22 mouse cellular contexts compared by ENCODE assay signal in genomic region chr13:91857427-91857826, GRCm38 (mm10). TPM values are rescaled to one million over a fixed set of nuclear protein-coding genes. Genes with fewer than 3 reads are reported as not detected.
A peak's percentile ranks its signal among the peaks of the same experiment; 100 is the strongest.
DNase-seq lines count a peak whose midpoint lies in the region; ATAC-seq and TF ChIP-seq lines count a peak whose summit lies in the region.
"Had no signal": no experiment of that assay in that cellular context is flagged by ENCODE, and none has a peak within 500 bp of the region (broad histone marks: within the 10 kb centered on the region; RNA-seq: fewer than 3 reads in every experiment).

No protein-coding gene starts in this region.

- ATAC-seq in CD4-positive, CD25-positive, alpha-beta regulatory T cell, adult 4 months, result no peak
- ATAC-seq in limb, embryonic 11.5 days (ENCODE audit: insufficient number of reproducible peaks, low FRiP score, low TSS enrichment, low read depth), result no peak
- ATAC-seq: liver, embryonic 12.5 days; midbrain, embryonic 13.5 days had no signal

- TF ChIP-seq EP300 in CH12.LX (IDR thresholded peaks at IDR 0.05; ENCODE audit: low read length), result no peak

- DNase-seq in CD4-positive, CD25-positive, alpha-beta regulatory T cell, adult 2 months (ENCODE audit: low read depth, low spot score), result peak; percentile 22
- peak; percentile 16 for DNase-seq in limb, embryonic 11.5 days (ENCODE audit: low spot score)
- no peak for DNase-seq in limb, embryonic 10.5 days (ENCODE audit: low spot score)
- DNase-seq in CH12.LX (ENCODE audit: extremely low read depth), result peak; percentile 11
- DNase-seq in T-cell, adult 2 months (ENCODE audit: low spot score), result peak; percentile 4
- DNase-seq in layer of hippocampus, adult 9-10 months (ENCODE audit: low spot score), result no peak
- DNase-seq in cerebellum, adult 8-10 months, result no peak
- DNase-seq: adrenal gland, postnatal 36 days; cerebellum, adult 2 months; gastrocnemius, postnatal 25 days; heart, postnatal 4 days; kidney, adult 8-10 months; kidney, postnatal 4 days; layer of hippocampus, postnatal 36 days had no signal

- no peak overlapping the region for H3K4me2 ChIP-seq in limb, embryonic 11.5 days (ENCODE audit: low read depth, severe bottlenecking)
- no peak overlapping the region for H3K4me2 ChIP-seq in CH12.LX (ENCODE audit: insufficient read depth, low read depth, poor library complexity, severe bottlenecking)
- H3K4me2 ChIP-seq: embryonic facial prominence, embryonic 13.5 days; heart, embryonic 11.5 days; liver, embryonic 12.5 days; midbrain, embryonic 13.5 days had no signal

- H3K9me3 ChIP-seq in limb, embryonic 11.5 days (ENCODE audit: control insufficient read depth, low read length), result no peaks in the 10 kb centered on the region
- no peaks in the 10 kb centered on the region for H3K9me3 ChIP-seq in limb, embryonic 10.5 days (replicated peaks)
- H3K9me3 ChIP-seq in CH12.LX (replicated peaks; ENCODE audit: low read length), result no peaks in the 10 kb centered on the region
- H3K9me3 ChIP-seq: embryonic facial prominence, embryonic 13.5 days; liver, embryonic 12.5 days; midbrain, embryonic 13.5 days had no signal

- in situ Hi-C loops in CH12.LX (cut with MboI; ENCODE audit: low pct_ligation_motif_present, low pct_unique_long_range_greater_than_20kb, low sequenced_read_pairs), result no loop called here

- peak in 1 of 2 experiments; percentile 47; a peak in 3 of 4 replicates for TF ChIP-seq CTCF in CH12.LX (conservative IDR thresholded peaks at IDR 0.05 in 1 of 2, IDR thresholded peaks at IDR 0.05 in 1 of 2; ENCODE audit: low read depth in 2 of 2, low read length in 2 of 2)

- H3K36me3 ChIP-seq in limb, embryonic 11.5 days (ENCODE audit: control insufficient read depth, insufficient read depth, low read length), result no peaks in the 10 kb centered on the region
- no peaks in the 10 kb centered on the region for H3K36me3 ChIP-seq in limb, embryonic 10.5 days
- H3K36me3 ChIP-seq in CH12.LX (replicated peaks in 1 of 2; ENCODE audit: control insufficient read depth in 1 of 2, insufficient read depth in 1 of 2, low read length in 1 of 2), result no peaks in the 10 kb centered on the region
- H3K36me3 ChIP-seq: embryonic facial prominence, embryonic 13.5 days; liver, embryonic 12.5 days; midbrain, embryonic 13.5 days had no signal

- no peaks in the 10 kb centered on the region for H3K4me1 ChIP-seq in limb, embryonic 11.5 days (ENCODE audit: control insufficient read depth, insufficient read depth, low read length)
- no peaks in the 10 kb centered on the region for H3K4me1 ChIP-seq in limb, embryonic 10.5 days
- H3K4me1 ChIP-seq in CH12.LX (ENCODE audit: control insufficient read depth in 1 of 2, insufficient read depth in 2 of 2), result peaks cover 0 to 6% of the 10 kb centered on the region in 2 experiments; a peak in 1 of 4 replicates
- H3K4me1 ChIP-seq: liver, embryonic 12.5 days; midbrain, embryonic 13.5 days had no signal

- H3K9ac ChIP-seq in limb, embryonic 11.5 days (ENCODE audit: low read length), result no peak overlapping the region
- H3K9ac ChIP-seq in CH12.LX (ENCODE audit: insufficient read depth, low read depth), result no peak overlapping the region
- H3K9ac ChIP-seq: embryonic facial prominence, embryonic 13.5 days; liver, embryonic 12.5 days; midbrain, embryonic 13.5 days had no signal

- dilution Hi-C loops in CH12.LX (cut with MboI; ENCODE audit: extremely low pct_ligation_motif_present, extremely low pct_unique_long_range_greater_than_20kb, low sequenced_read_pairs), result no loop called here

- no peaks in the 10 kb centered on the region for H3K79me2 ChIP-seq in CH12.LX (replicated peaks; ENCODE audit: control insufficient read depth, extremely low read depth, insufficient read depth, poor library complexity, severe bottlenecking)

- 69% methylated on average over 8 of the region's 8 CpGs for WGBS in limb, embryonic 11.5 days
- 75% methylated on average over 8 of the region's 8 CpGs for WGBS in limb, embryonic 10.5 days

- H3K27ac ChIP-seq in limb, embryonic 11.5 days (replicated peaks; ENCODE audit: low read depth, low read length), result no peak overlapping the region
- no peak overlapping the region for H3K27ac ChIP-seq in limb, embryonic 10.5 days
- H3K27ac ChIP-seq in CH12.LX (ENCODE audit: insufficient read depth, low read depth), result no peak overlapping the region
- H3K27ac ChIP-seq: embryonic facial prominence, embryonic 13.5 days; liver, embryonic 12.5 days; midbrain, embryonic 13.5 days had no signal

- TF ChIP-seq POLR2A in CH12.LX (IDR thresholded peaks at IDR 0.05; ENCODE audit: low read depth, low read length), result no peak

- no peak overlapping the region for H3K4me3 ChIP-seq in limb, embryonic 11.5 days (ENCODE audit: low read depth, low read length)
- H3K4me3 ChIP-seq in limb, embryonic 10.5 days, result no peak overlapping the region
- H3K4me3 ChIP-seq in CH12.LX (replicated peaks in 1 of 3; ENCODE audit: low read depth in 2 of 3, low read length in 2 of 3, poor library complexity in 1 of 3), result no peak overlapping the region
- H3K4me3 ChIP-seq: embryonic facial prominence, embryonic 13.5 days; liver, embryonic 12.5 days; midbrain, embryonic 13.5 days had no signal

- no peaks in the 10 kb centered on the region for H3K27me3 ChIP-seq in limb, embryonic 11.5 days (ENCODE audit: control insufficient read depth, insufficient read depth, low read length)
- no peaks in the 10 kb centered on the region for H3K27me3 ChIP-seq in limb, embryonic 10.5 days (ENCODE audit: low read depth, poor library complexity, severe bottlenecking)
- H3K27me3 ChIP-seq in CH12.LX (replicated peaks), result no peaks in the 10 kb centered on the region
- H3K27me3 ChIP-seq: embryonic facial prominence, embryonic 13.5 days; liver, embryonic 12.5 days; midbrain, embryonic 13.5 days had no signal

- TF ChIP-seq RAD21 in CH12.LX (IDR thresholded peaks at IDR 0.05; ENCODE audit: low read depth, low read length), result no peak; the same call in 1 of the 2 replicates

TF ChIP-seq in CH12.LX, 34 proteins besides CTCF, POLR2A, EP300 and RAD21:
- TF ChIP-seq ZC3H11A (IDR thresholded peaks at IDR 0.05; ENCODE audit: low read depth, low read length), result no peak
- TF ChIP-seq ZMIZ1 (IDR thresholded peaks at IDR 0.05; ENCODE audit: low read depth, low read length), result no peak
- TF ChIP-seq GABPA (IDR thresholded peaks at IDR 0.05; ENCODE audit: insufficient replicate concordance, low read depth, low read length), result no peak
- no peak for TF ChIP-seq ELF1 (IDR thresholded peaks at IDR 0.05; ENCODE audit: low read depth, low read length)
- no peak for TF ChIP-seq IRF4 (IDR thresholded peaks at IDR 0.05; ENCODE audit: low read depth, low read length)
- TF ChIP-seq MXI1 (IDR thresholded peaks at IDR 0.05; ENCODE audit: low read depth, low read length), result no peak
- no peak for TF ChIP-seq UBTF (IDR thresholded peaks at IDR 0.05; ENCODE audit: low read depth, low read length)

RNA-seq across cellular contexts. Expression of gene Ckmt2, which starts 19.3 kb away (rescaled TPM):
- not detected for polyA plus RNA-seq in CD4-positive, CD25-positive, alpha-beta regulatory T cell, adult 4 months (2017; shearing (Covaris generic))
- polyA plus RNA-seq in limb, embryonic 11.5 days (2014; fragmentation: Nextera tagmentation; extraction: Ambion mirVana), result 0.21 TPM in 1 of 2 replicates, not detected in the other
- polyA plus RNA-seq in limb, embryonic 10.5 days (2016; fragmentation: Nextera tagmentation; extraction: Ambion mirVana), result not detected in 2 replicates
- not detected in 2 replicates for total RNA-seq in CH12.LX (2012; rRNA removed)
- not detected in 2 replicates for total RNA-seq in CH12.LX (2014; rRNA removed)
- not detected in 2 replicates for polyA plus RNA-seq in CH12.LX (2012; ENCODE audit: insufficient read length, low read depth)
- total RNA-seq: adrenal gland, postnatal 36 days; left cerebral cortex, postnatal 25 days had no signal
- polyA plus RNA-seq: cerebellum, adult 2 months; cortical plate, adult 2 months; embryonic facial prominence, embryonic 13.5 days; liver, embryonic 12.5 days; midbrain, embryonic 13.5 days; thymus, postnatal 0 days had no signal

RNA-seq across cellular contexts. Expression of gene Zcchc9, which starts 49.9 kb away (rescaled TPM):
- polyA plus RNA-seq in CD4-positive, CD25-positive, alpha-beta regulatory T cell, adult 4 months (2017; shearing (Covaris generic)), result 10 to 100 TPM; 45.5 to 57.4 TPM
- polyA plus RNA-seq in limb, embryonic 11.5 days (2014; fragmentation: Nextera tagmentation; extraction: Ambion mirVana), result 29.7 and 36.0 TPM in 2 replicates
- polyA plus RNA-seq in limb, embryonic 10.5 days (2016; fragmentation: Nextera tagmentation; extraction: Ambion mirVana), result 30.9 and 32.3 TPM in 2 replicates
- total RNA-seq in CH12.LX (2012; rRNA removed) (41.6 and 45.2 TPM in 2 replicates), CH12.LX (2014; rRNA removed) (47.9 and 56.0 TPM in 2 replicates)
- polyA plus RNA-seq in CH12.LX (2012; ENCODE audit: insufficient read length, low read depth), result 69.5 and 89.1 TPM in 2 replicates

Comparison
In these comparisons a context has a peak if more than half of its experiments do, and no peak if none do; other contexts are left out.
1. DNase-seq: peak in CD4-positive, CD25-positive, alpha-beta regulatory T cell, adult 2 months (single experiment), limb, embryonic 11.5 days (single experiment), CH12.LX (single experiment) and T-cell, adult 2 months (single experiment); none in limb, embryonic 10.5 days (single experiment), layer of hippocampus, adult 9-10 months (single experiment) and cerebellum, adult 8-10 months (single experiment).